Mouse (Mus musculus) thymus, adult 2 months (tissue): ENCODE measurements around the gene Pip4k2a.

Experiments used
- CTCF ChIP-seq: fragments of 200-500 bp; IDR thresholded peaks from 2 replicates; pipeline ENCODE4 v1.5.1; 2012; ENCODE audit warnings: mild to moderate bottlenecking, control low read depth, low read length, moderate library complexity, borderline replicate concordance; ENCODE audit not compliant: control insufficient read depth, poor library complexity, insufficient read depth; ENCODE audit errors: extremely low read depth
- POLR2A ChIP-seq: fragments of 200-500 bp; IDR thresholded peaks from 2 replicates; pipeline ENCODE4 v1.6.1; 2012; ENCODE audit warnings: mild to moderate bottlenecking, low read length, control low read depth, moderate library complexity; ENCODE audit not compliant: control insufficient read depth, poor library complexity, insufficient read depth; ENCODE audit errors: extremely low read depth

- TF ChIP-seq POLR2A: no peak
- no peak for TF ChIP-seq CTCF
Observed at GRCm38 (mm10) chr2:18917380-18917750, 80.6 kb downstream of the Pip4k2a start.
